Mouse (Mus musculus): ENCODE measurements around the gene Smarcb1.

GRCm38 (mm10) chr10:75931311-75931710, 9.9 kb upstream of the Smarcb1 start:
- TF ChIP-seq POLR2A (IDR thresholded peaks at IDR 0.05; ENCODE audit: borderline replicate concordance, insufficient read depth, low read length) (no peak), CTCF (IDR thresholded peaks at IDR 0.05; ENCODE audit: borderline replicate concordance, insufficient read depth, low read depth, low read length) (no peak)

Data from cerebellum, adult 2 months (tissue).